Mouse (Mus musculus): ENCODE results near the gene Etnk2.

DNA sequence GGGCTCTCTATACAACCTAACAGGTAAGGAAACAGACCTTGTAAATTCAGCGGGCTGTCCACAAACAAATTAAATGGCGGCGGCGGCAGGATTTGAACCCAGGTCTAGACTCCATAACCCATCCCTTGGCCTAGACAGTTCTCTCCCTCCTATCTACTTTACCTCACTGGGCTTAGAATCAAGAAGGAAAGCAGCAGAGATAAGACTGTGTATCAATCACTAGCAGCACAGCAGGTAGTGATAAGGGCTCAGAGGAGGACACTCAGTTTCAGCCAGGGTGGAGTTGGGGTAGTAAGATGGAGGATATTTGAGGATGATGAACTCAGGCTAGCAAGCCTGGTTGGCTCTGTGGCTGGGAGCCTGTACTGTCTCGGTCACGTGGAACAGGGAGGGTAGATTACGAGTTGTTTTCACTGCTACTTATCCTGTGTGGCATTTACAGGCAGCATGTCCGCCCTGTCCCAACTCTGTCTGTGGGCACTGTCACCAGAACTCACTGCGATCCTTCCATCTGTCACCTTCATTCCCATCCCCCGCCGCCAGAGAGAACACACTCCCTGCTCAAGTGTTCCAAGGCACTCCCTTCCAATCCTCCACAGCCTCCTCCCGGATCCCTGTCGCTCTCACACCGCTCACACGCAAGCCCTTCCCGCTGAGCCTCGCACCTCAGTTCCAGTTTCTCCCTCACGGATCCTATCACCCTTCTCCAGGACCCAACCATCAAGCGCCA is 24.3 kb downstream of the Etnk2 start:
- no peak for TF ChIP-seq POLR2A (IDR thresholded peaks at IDR 0.05; ENCODE audit: borderline replicate concordance, insufficient read depth, low read length)
- TF ChIP-seq CTCF (IDR thresholded peaks at IDR 0.05; ENCODE audit: borderline replicate concordance, insufficient read depth, low read depth, low read length), result no peak

Measured in cerebellum, adult 2 months (tissue).